Mouse (Mus musculus): ENCODE results near the gene Kcnk2. TPM values are rescaled to one million over a fixed set of nuclear protein-coding genes. Genes with fewer than 3 reads are reported as not detected.

Kcnk2 gene
- polyA plus RNA-seq, 1 experiment = 15.0 TPM

DNA sequence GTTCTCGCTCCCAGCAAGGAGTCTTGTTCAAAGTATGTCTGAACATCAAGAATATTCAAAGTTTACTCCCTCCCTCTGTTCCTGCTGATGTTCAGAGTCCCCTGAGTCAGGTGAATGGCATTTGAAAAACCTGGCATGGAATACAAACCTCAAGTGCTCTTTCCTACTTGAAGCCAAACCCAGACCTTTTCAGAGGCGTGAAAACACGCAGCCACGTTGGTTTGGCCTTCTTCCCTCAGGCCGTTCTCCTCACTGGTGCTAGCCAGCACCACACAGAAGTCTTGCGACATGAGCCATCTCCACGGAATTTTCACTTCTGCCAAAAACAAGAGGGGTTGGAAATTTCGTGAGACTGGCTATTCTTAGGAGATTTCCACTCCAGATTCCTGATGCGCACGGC is 3.1 kb upstream of the Kcnk2 start:
- WGBS = 49% methylated on average over 10 of the region's 10 CpGs
- TF ChIP-seq POLR2A (IDR thresholded peaks at IDR 0.05; ENCODE audit: borderline replicate concordance, extremely low read depth, low read depth, low read length) = no peak
- no peak for TF ChIP-seq CTCF (IDR thresholded peaks at IDR 0.05; ENCODE audit: insufficient read depth, low read length)
- Histone ChIP-seq H3K4me1 (ENCODE audit: control insufficient read depth, insufficient read depth, low read length) (peaks cover 9% of the 10 kb centered on the region), H3K4me3 (replicated peaks; ENCODE audit: extremely low read depth, low read depth, low read length) (no peak overlapping the region)
- DNase-seq = peak; percentile 64

DNA sequence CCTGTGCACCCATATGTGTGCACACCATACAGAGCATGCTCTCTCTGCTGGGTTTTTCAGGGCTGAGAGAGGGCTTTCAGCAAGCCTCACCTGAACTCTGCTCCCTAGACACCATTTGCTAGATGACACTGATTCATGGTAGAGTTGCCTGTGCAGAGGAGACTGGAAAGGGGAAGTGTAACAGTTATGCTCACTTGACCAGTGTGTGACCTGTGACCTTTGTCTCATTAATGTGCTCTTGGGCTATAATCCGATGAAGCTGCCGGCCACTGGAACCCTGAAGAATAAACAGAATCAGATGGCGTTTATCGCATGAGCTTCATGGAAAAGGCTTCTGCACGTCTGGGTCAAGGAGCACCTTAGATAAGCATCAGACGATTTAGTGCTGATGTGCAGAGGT is 1.5 kb upstream of the Kcnk2 start:
- Histone ChIP-seq H3K4me1 (ENCODE audit: control insufficient read depth, insufficient read depth, low read length) (peaks cover 9% of the 10 kb centered on the region), H3K4me3 (replicated peaks; ENCODE audit: extremely low read depth, low read depth, low read length) (no peak overlapping the region)
- WGBS = 56% methylated on average over 6 of the region's 6 CpGs
- DNase-seq = no peak
- TF ChIP-seq POLR2A (IDR thresholded peaks at IDR 0.05; ENCODE audit: borderline replicate concordance, extremely low read depth, low read depth, low read length) (no peak), CTCF (IDR thresholded peaks at IDR 0.05; ENCODE audit: insufficient read depth, low read length) (no peak)

DNA sequence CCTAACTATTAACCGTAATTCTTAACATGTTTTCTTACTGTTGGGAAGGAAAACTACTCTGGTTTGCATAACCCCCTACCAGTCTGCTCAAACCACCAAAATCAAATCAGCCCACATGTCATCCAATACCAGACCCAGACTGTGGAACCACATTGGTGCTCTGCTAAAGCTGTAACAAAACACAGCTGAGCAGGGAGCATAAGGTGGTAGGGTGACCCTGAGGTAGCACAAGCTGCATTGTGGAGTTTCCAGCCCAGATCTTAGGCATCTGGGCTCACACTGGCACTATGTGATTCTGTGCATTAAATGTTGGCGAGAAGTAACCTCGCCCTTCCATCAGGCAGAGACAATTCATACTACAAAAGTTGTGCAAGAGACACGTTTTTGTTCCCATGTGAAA is 1.1 kb upstream of the Kcnk2 start:
- DNase-seq = no peak
- TF ChIP-seq CTCF (IDR thresholded peaks at IDR 0.05; ENCODE audit: insufficient read depth, low read length) (no peak), POLR2A (IDR thresholded peaks at IDR 0.05; ENCODE audit: borderline replicate concordance, extremely low read depth, low read depth, low read length) (no peak)
- WGBS = 85% methylated on average over 4 of the region's 4 CpGs
- Histone ChIP-seq H3K4me3 (replicated peaks; ENCODE audit: extremely low read depth, low read depth, low read length) (no peak overlapping the region), H3K4me1 (ENCODE audit: control insufficient read depth, insufficient read depth, low read length) (peaks cover 9% of the 10 kb centered on the region)

DNA sequence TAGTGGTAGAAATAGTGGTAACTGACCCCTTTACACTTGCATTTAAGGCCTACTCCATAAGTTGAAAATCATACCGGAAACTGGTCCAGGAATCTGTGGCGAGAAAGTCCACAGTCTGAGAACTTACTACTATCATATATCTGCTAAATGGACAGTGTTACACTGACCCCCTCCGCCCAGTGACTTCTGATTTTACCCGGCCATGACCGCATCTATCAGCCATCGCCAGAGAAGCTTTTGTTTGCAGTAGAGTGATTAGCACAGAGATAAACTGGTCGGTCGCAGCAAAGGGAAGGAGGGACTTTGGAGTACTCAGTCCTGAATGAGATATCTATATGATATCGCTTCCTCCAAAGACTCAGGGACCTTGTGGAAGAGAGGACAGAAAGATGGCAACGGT is 15.2 kb downstream of the Kcnk2 start:
- 68% methylated on average over 10 of the region's 10 CpGs for WGBS

DNA sequence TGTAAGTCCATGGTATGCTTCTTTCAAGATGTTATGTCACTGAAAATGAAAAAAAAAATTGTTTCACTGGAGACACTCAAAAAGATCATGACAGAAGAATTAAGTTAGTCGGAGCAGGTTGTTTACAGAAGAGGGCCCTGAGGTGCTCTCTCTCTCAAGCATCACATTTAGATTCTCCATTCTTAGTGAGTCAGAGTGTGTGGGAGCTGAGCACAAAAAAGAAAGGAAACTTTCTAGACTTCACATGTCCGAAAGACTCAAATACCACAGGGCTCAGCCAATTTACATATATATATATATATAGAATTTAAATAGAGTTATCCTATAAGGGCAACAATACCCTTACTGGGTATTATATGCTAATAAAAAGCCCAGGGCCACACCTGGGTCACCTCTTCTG is 15.9 kb downstream of the Kcnk2 start:
- no peaks in the 10 kb centered on the region for H3K4me1 ChIP-seq (ENCODE audit: control insufficient read depth, insufficient read depth, low read length)
- DNase-seq = no peak
- H3K4me3 ChIP-seq (replicated peaks; ENCODE audit: extremely low read depth, low read depth, low read length) = no peak overlapping the region
- 72% methylated on average over 2 of the region's 2 CpGs for WGBS
- no peak for TF ChIP-seq CTCF (IDR thresholded peaks at IDR 0.05; ENCODE audit: insufficient read depth, low read length)
- no peak for TF ChIP-seq POLR2A (IDR thresholded peaks at IDR 0.05; ENCODE audit: borderline replicate concordance, extremely low read depth, low read depth, low read length)

More for the DNA sequence above, 15.2 kb downstream of the Kcnk2 start:
- TF ChIP-seq CTCF (IDR thresholded peaks at IDR 0.05; ENCODE audit: insufficient read depth, low read length) = no peak
- TF ChIP-seq POLR2A (IDR thresholded peaks at IDR 0.05; ENCODE audit: borderline replicate concordance, extremely low read depth, low read depth, low read length) = no peak
- Histone ChIP-seq H3K4me1 (ENCODE audit: control insufficient read depth, insufficient read depth, low read length) (no peaks in the 10 kb centered on the region), H3K4me3 (replicated peaks; ENCODE audit: extremely low read depth, low read depth, low read length) (no peak overlapping the region)
- DNase-seq = no peak

DNA sequence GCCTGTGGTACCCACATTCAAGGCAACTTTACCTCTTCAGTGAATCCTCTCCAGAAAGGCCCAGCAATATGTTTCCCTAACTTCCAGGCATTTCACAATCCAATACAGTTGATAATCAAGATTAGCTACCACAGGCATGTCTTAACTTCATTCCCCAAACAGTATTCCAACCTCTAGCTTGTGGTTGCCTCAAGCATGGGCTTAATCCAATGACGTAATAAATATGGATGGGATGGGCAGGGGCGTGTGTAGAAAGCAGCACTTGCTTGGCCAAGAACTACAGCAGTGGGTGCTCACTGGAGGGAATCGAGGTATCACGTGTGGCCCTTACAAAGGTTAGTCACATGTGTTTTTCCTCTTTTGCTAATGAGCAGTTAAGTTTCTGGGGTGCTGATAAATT is 34.4 kb downstream of the Kcnk2 start:
- Histone ChIP-seq H3K4me1 (ENCODE audit: control insufficient read depth, insufficient read depth, low read length) (peaks cover 5% of the 10 kb centered on the region; the same call in 1 of the 2 replicates), H3K4me3 (replicated peaks; ENCODE audit: extremely low read depth, low read depth, low read length) (no peak overlapping the region)
- no peak for DNase-seq
- 85% methylated on average over 4 of the region's 4 CpGs for WGBS
- TF ChIP-seq CTCF (IDR thresholded peaks at IDR 0.05; ENCODE audit: insufficient read depth, low read length) = no peak
- TF ChIP-seq POLR2A (IDR thresholded peaks at IDR 0.05; ENCODE audit: borderline replicate concordance, extremely low read depth, low read depth, low read length) = no peak

DNA sequence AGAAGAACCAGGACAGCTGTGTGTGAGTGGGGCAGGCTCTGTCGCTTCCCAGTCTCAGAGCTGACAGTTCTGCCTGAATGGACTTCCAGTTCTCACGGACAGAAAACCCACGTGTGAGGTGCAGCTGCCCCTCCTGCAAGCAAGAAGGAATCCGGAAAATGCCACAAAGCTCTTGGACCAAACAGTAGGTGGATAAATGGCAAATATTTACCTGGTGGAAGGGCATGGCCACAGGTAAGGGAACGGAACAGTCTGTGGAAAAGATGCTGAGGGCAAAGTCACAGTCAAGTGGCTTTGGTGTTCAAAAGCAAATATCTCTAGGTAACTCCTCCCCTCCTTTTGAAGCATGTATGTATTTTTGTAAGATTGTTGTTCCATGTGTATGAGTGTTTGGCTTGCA is 37.9 kb downstream of the Kcnk2 start:
- DNase-seq = no peak
- no peak overlapping the region for H3K4me3 ChIP-seq (replicated peaks; ENCODE audit: extremely low read depth, low read depth, low read length)
- H3K4me1 ChIP-seq (ENCODE audit: control insufficient read depth, insufficient read depth, low read length) = peaks cover 5% of the 10 kb centered on the region; the same call in 1 of the 2 replicates
- TF ChIP-seq CTCF (IDR thresholded peaks at IDR 0.05; ENCODE audit: insufficient read depth, low read length) = no peak
- TF ChIP-seq POLR2A (IDR thresholded peaks at IDR 0.05; ENCODE audit: borderline replicate concordance, extremely low read depth, low read depth, low read length) = 0 out of 2 replicates have a peak, but pooled peaks have one; percentile 12
- WGBS = 58% methylated on average over 5 of the region's 5 CpGs

DNA sequence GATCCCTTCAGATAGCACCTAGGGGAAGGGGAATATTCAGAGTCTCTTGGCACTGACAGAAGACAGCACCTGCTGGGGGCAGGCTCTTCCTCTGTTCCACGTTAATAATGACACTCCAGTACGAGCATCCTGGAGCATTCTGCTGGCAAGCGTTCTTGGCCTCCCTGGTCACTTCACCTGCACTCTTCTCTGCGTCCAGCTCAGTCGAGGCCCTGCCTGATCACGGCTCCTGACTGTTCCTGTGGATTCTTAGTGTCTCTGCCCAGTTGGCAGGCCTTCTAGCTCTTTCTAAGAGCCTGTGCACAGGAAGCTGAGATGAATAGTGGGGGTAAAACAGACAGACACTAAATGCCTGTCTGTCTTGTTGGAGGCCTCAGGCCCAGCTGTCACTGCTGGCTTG is 39.5 kb downstream of the Kcnk2 start:
- TF ChIP-seq POLR2A (IDR thresholded peaks at IDR 0.05; ENCODE audit: borderline replicate concordance, extremely low read depth, low read depth, low read length) (no peak), CTCF (IDR thresholded peaks at IDR 0.05; ENCODE audit: insufficient read depth, low read length) (no peak)
- 54% methylated on average over 6 of the region's 6 CpGs for WGBS
- no peak for DNase-seq

DNA sequence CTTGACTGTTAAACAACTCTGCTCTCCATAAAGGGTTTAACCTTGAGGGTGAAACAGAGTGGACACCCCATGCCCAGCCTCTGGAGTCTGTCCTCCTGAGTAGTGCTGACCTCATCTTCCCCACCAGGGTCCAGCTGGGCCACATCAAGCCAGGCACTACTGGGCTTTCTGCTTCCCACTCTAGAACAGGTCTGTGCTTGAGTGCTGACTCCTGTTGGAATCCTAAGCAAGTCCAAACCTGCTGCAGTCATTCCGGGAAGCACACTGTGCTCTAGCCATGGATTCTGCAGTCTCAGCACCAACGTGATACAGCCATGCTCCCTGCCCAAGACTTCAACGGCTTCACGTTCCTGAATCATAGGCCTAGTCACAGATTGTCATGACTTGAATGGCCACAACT is 42.4 kb downstream of the Kcnk2 start:
- H3K4me3 ChIP-seq (replicated peaks; ENCODE audit: extremely low read depth, low read depth, low read length) = no peak overlapping the region
- no peak for DNase-seq
- 80% methylated on average over 4 of the region's 4 CpGs for WGBS

More for the DNA sequence above, 39.5 kb downstream of the Kcnk2 start:
- peaks cover 5% of the 10 kb centered on the region; the same call in 1 of the 2 replicates for H3K4me1 ChIP-seq (ENCODE audit: control insufficient read depth, insufficient read depth, low read length)
- H3K4me3 ChIP-seq (replicated peaks; ENCODE audit: extremely low read depth, low read depth, low read length) = no peak overlapping the region

DNA sequence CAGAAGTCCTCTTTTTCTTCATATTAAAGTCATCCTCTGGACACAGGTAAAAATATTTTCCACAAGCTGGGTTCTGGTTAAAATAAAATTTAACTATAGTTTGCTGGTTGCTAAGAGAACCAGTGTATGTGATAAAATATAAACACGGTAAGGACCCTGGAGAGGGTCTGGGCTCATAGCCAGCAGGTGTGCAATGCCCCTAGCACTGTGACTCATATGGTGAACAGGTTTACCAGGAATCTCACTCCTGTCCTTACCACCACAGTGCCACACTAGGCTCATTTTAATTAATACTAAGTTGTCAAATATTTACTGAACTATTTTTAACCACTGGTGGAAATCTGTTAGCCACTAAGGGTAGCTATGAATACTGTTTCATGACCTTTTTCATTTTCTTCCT is 48.2 kb downstream of the Kcnk2 start:
- H3K4me3 ChIP-seq (replicated peaks; ENCODE audit: extremely low read depth, low read depth, low read length) = no peak overlapping the region
- DNase-seq = peak; percentile 68
- TF ChIP-seq CTCF (IDR thresholded peaks at IDR 0.05; ENCODE audit: insufficient read depth, low read length) (no peak), POLR2A (IDR thresholded peaks at IDR 0.05; ENCODE audit: borderline replicate concordance, extremely low read depth, low read depth, low read length) (no peak)
- no peaks in the 10 kb centered on the region for H3K4me1 ChIP-seq (ENCODE audit: control insufficient read depth, insufficient read depth, low read length)
- 63% methylated on average over 1 of the region's 1 CpGs for WGBS

More for the DNA sequence above, 42.4 kb downstream of the Kcnk2 start:
- TF ChIP-seq POLR2A (IDR thresholded peaks at IDR 0.05; ENCODE audit: borderline replicate concordance, extremely low read depth, low read depth, low read length) (no peak), CTCF (IDR thresholded peaks at IDR 0.05; ENCODE audit: insufficient read depth, low read length) (no peak)
- H3K4me1 ChIP-seq (ENCODE audit: control insufficient read depth, insufficient read depth, low read length) = peaks cover 5% of the 10 kb centered on the region; the same call in 1 of the 2 replicates
